In the genomic region with DNA sequence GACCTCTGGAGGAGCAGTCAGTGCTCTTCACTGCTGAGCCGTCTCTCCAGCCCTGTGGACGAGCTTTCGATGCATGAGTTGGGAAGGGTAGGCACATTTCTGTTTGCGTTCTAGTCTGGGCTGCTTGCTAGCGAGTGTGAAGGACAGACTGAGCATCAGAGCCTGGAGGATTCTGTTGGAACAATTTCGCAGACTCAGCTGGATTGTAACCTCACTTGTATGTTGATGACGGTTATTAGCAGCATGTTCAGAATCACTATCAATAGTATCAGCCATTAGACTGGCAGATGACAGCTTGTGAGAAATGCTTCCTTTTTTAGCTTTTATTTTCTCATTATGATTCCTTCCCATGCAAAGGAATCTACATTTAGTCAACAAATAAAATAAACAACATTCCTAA, we compare ENCODE assay signal across 16 mouse cellular contexts.
DNase-seq lines count a peak whose midpoint lies in the region; ATAC-seq and TF ChIP-seq lines count a peak whose summit lies in the region.
"Had no signal": no experiment of that assay in that cellular context is flagged by ENCODE, and none has a peak within 500 bp of the region (broad histone marks: within the 10 kb centered on the region; RNA-seq: fewer than 3 reads in every experiment).

No protein-coding gene starts in this region.

- TF ChIP-seq EP300 in stomach, postnatal 0 days (optimal IDR thresholded peaks at IDR 0.05): no peak

- no peaks in the 10 kb centered on the region for H3K9me3 ChIP-seq in hindbrain, embryonic 11.5 days (ENCODE audit: control insufficient read depth, low read length)
- no peaks in the 10 kb centered on the region for H3K9me3 ChIP-seq in hindbrain, embryonic 14.5 days (ENCODE audit: control insufficient read depth, low read length)
- H3K9me3 ChIP-seq in midbrain, embryonic 10.5 days (replicated peaks): no peaks in the 10 kb centered on the region
- H3K9me3 ChIP-seq in midbrain, embryonic 14.5 days (ENCODE audit: control insufficient read depth, low read length): no peaks in the 10 kb centered on the region
- H3K9me3 ChIP-seq in stomach, embryonic 14.5 days (ENCODE audit: control insufficient read depth, low read depth, low read length): no peaks in the 10 kb centered on the region
- H3K9me3 ChIP-seq in stomach, postnatal 0 days (ENCODE audit: control insufficient read depth, low read length): no peaks in the 10 kb centered on the region
- H3K9me3 ChIP-seq in neural tube, embryonic 15.5 days (replicated peaks): no peaks in the 10 kb centered on the region
- H3K9me3 ChIP-seq: embryonic facial prominence, embryonic 10.5 days; forebrain, embryonic 15.5 days; heart, embryonic 12.5 days had no signal

- no peak for DNase-seq in hindbrain, embryonic 11.5 days (ENCODE audit: low spot score)
- DNase-seq in hindbrain, embryonic 14.5 days (ENCODE audit: low spot score): no peak
- DNase-seq in midbrain, embryonic 10.5 days (ENCODE audit: low spot score): no peak
- no peak for DNase-seq in midbrain, embryonic 14.5 days
- DNase-seq in stomach, postnatal 0 days (ENCODE audit: low spot score): no peak
- DNase-seq in spleen, postnatal 14 days (ENCODE audit: low spot score in 2 of 2): no peak
- DNase-seq: adrenal gland, adult 2 months; adrenal gland, postnatal 25 days; cerebellum, adult 2 months; cerebellum, postnatal 10 days; gastrocnemius, postnatal 14 days had no signal

- no peaks in the 10 kb centered on the region for H3K27me3 ChIP-seq in hindbrain, embryonic 11.5 days (ENCODE audit: control insufficient read depth, insufficient read depth, low read length)
- no peaks in the 10 kb centered on the region for H3K27me3 ChIP-seq in hindbrain, embryonic 14.5 days (ENCODE audit: control insufficient read depth, insufficient read depth, low read length)
- no peaks in the 10 kb centered on the region for H3K27me3 ChIP-seq in midbrain, embryonic 10.5 days (ENCODE audit: low read depth, poor library complexity, severe bottlenecking)
- H3K27me3 ChIP-seq in midbrain, embryonic 14.5 days (ENCODE audit: control insufficient read depth, insufficient read depth, low read length): no peaks in the 10 kb centered on the region
- no peaks in the 10 kb centered on the region for H3K27me3 ChIP-seq in stomach, embryonic 14.5 days (ENCODE audit: control insufficient read depth, insufficient read depth, low read length)
- H3K27me3 ChIP-seq in stomach, postnatal 0 days (ENCODE audit: control insufficient read depth, insufficient read depth, low read length): no peaks in the 10 kb centered on the region
- no peaks in the 10 kb centered on the region for H3K27me3 ChIP-seq in neural tube, embryonic 15.5 days (replicated peaks)
- H3K27me3 ChIP-seq: forebrain, embryonic 15.5 days; heart, embryonic 12.5 days had no signal

- H3K4me1 ChIP-seq in hindbrain, embryonic 11.5 days (replicated peaks; ENCODE audit: control insufficient read depth, insufficient read depth, low read length): peaks cover 5% of the 10 kb centered on the region
- H3K4me1 ChIP-seq in hindbrain, embryonic 14.5 days (replicated peaks; ENCODE audit: control insufficient read depth, insufficient read depth, low read length): peaks cover 10% of the 10 kb centered on the region; the same call in 1 of the 2 replicates
- peaks cover 21% of the 10 kb centered on the region for H3K4me1 ChIP-seq in midbrain, embryonic 10.5 days
- H3K4me1 ChIP-seq in midbrain, embryonic 14.5 days (ENCODE audit: control insufficient read depth, insufficient read depth, low read length): peaks cover 7% of the 10 kb centered on the region; the same call in 1 of the 2 replicates
- no peaks in the 10 kb centered on the region for H3K4me1 ChIP-seq in stomach, embryonic 14.5 days (ENCODE audit: control insufficient read depth, insufficient read depth, low read length)
- H3K4me1 ChIP-seq in stomach, postnatal 0 days (replicated peaks; ENCODE audit: control insufficient read depth, insufficient read depth): no peaks in the 10 kb centered on the region
- peaks cover 12% of the 10 kb centered on the region; the same call in 1 of the 2 replicates for H3K4me1 ChIP-seq in neural tube, embryonic 15.5 days
- H3K4me1 ChIP-seq: heart, embryonic 12.5 days had no signal

- H3K27ac ChIP-seq in hindbrain, embryonic 11.5 days (ENCODE audit: low read depth, low read length): no peak overlapping the region
- no peak overlapping the region for H3K27ac ChIP-seq in hindbrain, embryonic 14.5 days
- peak overlapping the region; percentile 55; the same call in 1 of the 2 replicates for H3K27ac ChIP-seq in midbrain, embryonic 10.5 days (replicated peaks)
- no peak overlapping the region for H3K27ac ChIP-seq in midbrain, embryonic 14.5 days (replicated peaks; ENCODE audit: low read depth, low read length)
- peak overlapping the region; percentile 27; the same call in 1 of the 2 replicates for H3K27ac ChIP-seq in stomach, embryonic 14.5 days (ENCODE audit: low read length)
- no peak overlapping the region for H3K27ac ChIP-seq in stomach, postnatal 0 days (replicated peaks)
- no peak overlapping the region for H3K27ac ChIP-seq in neural tube, embryonic 15.5 days (replicated peaks)
- H3K27ac ChIP-seq: forebrain, embryonic 15.5 days had no signal

- peak; percentile 31 for ATAC-seq in hindbrain, embryonic 11.5 days (ENCODE audit: low FRiP score)
- no peak for ATAC-seq in hindbrain, embryonic 14.5 days (ENCODE audit: low FRiP score)
- ATAC-seq in midbrain, embryonic 14.5 days (ENCODE audit: low FRiP score, low TSS enrichment): no peak
- no peak for ATAC-seq in stomach, embryonic 14.5 days (ENCODE audit: insufficient number of reproducible peaks, insufficient read depth, low FRiP score, low read depth)
- ATAC-seq in stomach, postnatal 0 days (ENCODE audit: low FRiP score, low TSS enrichment): no peak
- peak; percentile 17; the same call in 1 of the 2 replicates for ATAC-seq in neural tube, embryonic 15.5 days (ENCODE audit: low FRiP score)
- ATAC-seq: forebrain, embryonic 15.5 days had no signal

- no peak for TF ChIP-seq CTCF in stomach, postnatal 0 days (IDR thresholded peaks at IDR 0.05; ENCODE audit: low read depth)

- H3K9ac ChIP-seq in hindbrain, embryonic 11.5 days (ENCODE audit: low read depth, low read length): no peak overlapping the region
- H3K9ac ChIP-seq in hindbrain, embryonic 14.5 days: no peak overlapping the region
- no peak overlapping the region for H3K9ac ChIP-seq in midbrain, embryonic 14.5 days (replicated peaks; ENCODE audit: low read length)
- no peak overlapping the region for H3K9ac ChIP-seq in stomach, embryonic 14.5 days (replicated peaks; ENCODE audit: low read depth, low read length)
- no peak overlapping the region for H3K9ac ChIP-seq in stomach, postnatal 0 days (ENCODE audit: low read length)
- H3K9ac ChIP-seq in neural tube, embryonic 15.5 days (replicated peaks): no peak overlapping the region
- H3K9ac ChIP-seq: forebrain, embryonic 15.5 days; heart, embryonic 12.5 days had no signal

- WGBS in hindbrain, embryonic 11.5 days: 81% methylated on average over 7 of the region's 7 CpGs
- 73% methylated on average over 7 of the region's 7 CpGs for whole genome bisulfite sequencing in hindbrain, embryonic 14.5 days
- WGBS in midbrain, embryonic 10.5 days: 83% methylated on average over 7 of the region's 7 CpGs
- 84% methylated on average over 7 of the region's 7 CpGs for WGBS in midbrain, embryonic 14.5 days
- WGBS in stomach, embryonic 14.5 days: 79% methylated on average over 7 of the region's 7 CpGs
- WGBS in stomach, postnatal 0 days: 72% methylated on average over 7 of the region's 7 CpGs
- WGBS in neural tube, embryonic 15.5 days: 64% methylated on average over 7 of the region's 7 CpGs

- no peak overlapping the region for H3K4me3 ChIP-seq in hindbrain, embryonic 11.5 days (ENCODE audit: low read depth, low read length)
- no peak overlapping the region for H3K4me3 ChIP-seq in hindbrain, embryonic 14.5 days (replicated peaks; ENCODE audit: low read length)
- no peak overlapping the region for H3K4me3 ChIP-seq in midbrain, embryonic 10.5 days
- H3K4me3 ChIP-seq in midbrain, embryonic 14.5 days (replicated peaks; ENCODE audit: low read depth, low read length): no peak overlapping the region
- H3K4me3 ChIP-seq in stomach, embryonic 14.5 days (ENCODE audit: low read depth, low read length): no peak overlapping the region
- H3K4me3 ChIP-seq in stomach, postnatal 0 days (ENCODE audit: low read depth, low read length): no peak overlapping the region
- H3K4me3 ChIP-seq in neural tube, embryonic 15.5 days (replicated peaks): no peak overlapping the region
- H3K4me3 ChIP-seq: embryonic facial prominence, embryonic 10.5 days; forebrain, embryonic 15.5 days; heart, embryonic 12.5 days had no signal

- no peak overlapping the region for H3K4me2 ChIP-seq in hindbrain, embryonic 11.5 days (replicated peaks; ENCODE audit: low read depth, low read length)
- H3K4me2 ChIP-seq in hindbrain, embryonic 14.5 days (replicated peaks): no peak overlapping the region
- no peak overlapping the region for H3K4me2 ChIP-seq in midbrain, embryonic 14.5 days (ENCODE audit: low read length)
- no peak overlapping the region for H3K4me2 ChIP-seq in stomach, embryonic 14.5 days (replicated peaks; ENCODE audit: low read depth, low read length)
- H3K4me2 ChIP-seq in stomach, postnatal 0 days (replicated peaks; ENCODE audit: low read depth): no peak overlapping the region
- H3K4me2 ChIP-seq in neural tube, embryonic 15.5 days: no peak overlapping the region
- H3K4me2 ChIP-seq: forebrain, embryonic 15.5 days; heart, embryonic 12.5 days had no signal

- H3K36me3 ChIP-seq in hindbrain, embryonic 11.5 days (ENCODE audit: control insufficient read depth, insufficient read depth, low read length): no peaks in the 10 kb centered on the region
- H3K36me3 ChIP-seq in hindbrain, embryonic 14.5 days (replicated peaks; ENCODE audit: control insufficient read depth, insufficient read depth): no peaks in the 10 kb centered on the region
- H3K36me3 ChIP-seq in midbrain, embryonic 10.5 days: no peaks in the 10 kb centered on the region
- H3K36me3 ChIP-seq in midbrain, embryonic 14.5 days (ENCODE audit: control insufficient read depth, insufficient read depth, low read length): no peaks in the 10 kb centered on the region
- no peaks in the 10 kb centered on the region for H3K36me3 ChIP-seq in stomach, embryonic 14.5 days (ENCODE audit: control insufficient read depth, insufficient read depth, low read length)
- no peaks in the 10 kb centered on the region for H3K36me3 ChIP-seq in stomach, postnatal 0 days (ENCODE audit: control insufficient read depth, insufficient read depth, low read length)
- H3K36me3 ChIP-seq in neural tube, embryonic 15.5 days: no peaks in the 10 kb centered on the region
- H3K36me3 ChIP-seq: embryonic facial prominence, embryonic 10.5 days; forebrain, embryonic 15.5 days; heart, embryonic 12.5 days had no signal

Comparison
In these comparisons a context has a peak if more than half of its experiments do, and no peak if none do; other contexts are left out.
1. ATAC-seq: peak in hindbrain, embryonic 11.5 days (single experiment) and neural tube, embryonic 15.5 days (single experiment); none in hindbrain, embryonic 14.5 days (single experiment), midbrain, embryonic 14.5 days (single experiment), stomach, embryonic 14.5 days (single experiment) and stomach, postnatal 0 days (single experiment).
2. H3K27ac ChIP-seq: peak in midbrain, embryonic 10.5 days (single experiment) and stomach, embryonic 14.5 days (single experiment); none in hindbrain, embryonic 11.5 days (single experiment), hindbrain, embryonic 14.5 days (single experiment), midbrain, embryonic 14.5 days (single experiment), stomach, postnatal 0 days (single experiment) and neural tube, embryonic 15.5 days (single experiment).